Mouse (Mus musculus): ENCODE data around the gene D7Ertd443e. TPM values are rescaled to one million over a fixed set of nuclear protein-coding genes. Genes with fewer than 3 reads are reported as not detected.

The D7Ertd443e gene
- total and polyA plus RNA-seq, 3 experiments: not detected

GRCm38 (mm10) chr7:134230708-134231107 is 154.8 kb downstream of the D7Ertd443e start:
- peaks cover 77% of the 10 kb centered on the region for H3K9me3 ChIP-seq (replicated peaks; ENCODE audit: low read length)
- H3K4me3 ChIP-seq (replicated peaks in 1 of 3; ENCODE audit: low read depth in 2 of 3, low read length in 2 of 3, poor library complexity in 1 of 3): no peak overlapping the region
- no peak for DNase-seq (ENCODE audit: extremely low read depth)
- H3K27ac ChIP-seq (ENCODE audit: insufficient read depth, low read depth): no peak overlapping the region
- no peak overlapping the region for H3K4me2 ChIP-seq (ENCODE audit: insufficient read depth, low read depth, poor library complexity, severe bottlenecking)
- H3K4me1 ChIP-seq (ENCODE audit: control insufficient read depth in 1 of 2, insufficient read depth in 2 of 2): no peaks in the 10 kb centered on the region
- in situ Hi-C loops (cut with MboI; ENCODE audit: low pct_ligation_motif_present, low pct_unique_long_range_greater_than_20kb, low sequenced_read_pairs): no loop called here
- H3K27me3 ChIP-seq (replicated peaks): no peaks in the 10 kb centered on the region
- dilution Hi-C loops (cut with MboI; ENCODE audit: extremely low pct_ligation_motif_present, extremely low pct_unique_long_range_greater_than_20kb, low sequenced_read_pairs): no loop called here
- no peak overlapping the region for H3K9ac ChIP-seq (ENCODE audit: insufficient read depth, low read depth)
- no peaks in the 10 kb centered on the region for H3K79me2 ChIP-seq (replicated peaks; ENCODE audit: control insufficient read depth, extremely low read depth, insufficient read depth, poor library complexity, severe bottlenecking)
- H3K36me3 ChIP-seq (replicated peaks in 1 of 2; ENCODE audit: control insufficient read depth in 1 of 2, insufficient read depth in 1 of 2, low read length in 1 of 2): no peaks in the 10 kb centered on the region
- no peak for TF ChIP-seq GABPA (IDR thresholded peaks at IDR 0.05; ENCODE audit: insufficient replicate concordance, low read depth, low read length)
- no peak for TF ChIP-seq RCOR1 (conservative IDR thresholded peaks at IDR 0.05; ENCODE audit: low read depth, low read length)
- TF ChIP-seq USF1 (IDR thresholded peaks at IDR 0.05; ENCODE audit: low read depth, low read length): no peak
- no peak for TF ChIP-seq SIN3A (IDR thresholded peaks at IDR 0.05; ENCODE audit: low read length)
- no peak for TF ChIP-seq EP300 (IDR thresholded peaks at IDR 0.05; ENCODE audit: low read length)
- no peak for TF ChIP-seq ELF1 (IDR thresholded peaks at IDR 0.05; ENCODE audit: low read depth, low read length)
- no peak for TF ChIP-seq NRF1 (IDR thresholded peaks at IDR 0.05; ENCODE audit: low read depth, low read length)
- no peak for TF ChIP-seq ZC3H11A (IDR thresholded peaks at IDR 0.05; ENCODE audit: low read depth, low read length)
- no peak for TF ChIP-seq IRF4 (IDR thresholded peaks at IDR 0.05; ENCODE audit: low read depth, low read length)
- no peak for TF ChIP-seq TCF12 (IDR thresholded peaks at IDR 0.05; ENCODE audit: low read depth, low read length)
- TF ChIP-seq CTCF (conservative IDR thresholded peaks at IDR 0.05 in 1 of 2, IDR thresholded peaks at IDR 0.05 in 1 of 2; ENCODE audit: low read depth in 2 of 2, low read length in 2 of 2): no peak
- no peak for TF ChIP-seq ZMIZ1 (IDR thresholded peaks at IDR 0.05; ENCODE audit: low read depth, low read length)
- no peak for TF ChIP-seq ETS1 (conservative IDR thresholded peaks at IDR 0.05; ENCODE audit: low read depth, low read length)

GRCm38 (mm10) chr7:134229899-134230298 is 155.6 kb downstream of the D7Ertd443e start:
- no peak for DNase-seq (ENCODE audit: extremely low read depth)
- in situ Hi-C loops (cut with MboI; ENCODE audit: low pct_ligation_motif_present, low pct_unique_long_range_greater_than_20kb, low sequenced_read_pairs): no loop called here
- Histone ChIP-seq H3K36me3 (replicated peaks in 1 of 2; ENCODE audit: control insufficient read depth in 1 of 2, insufficient read depth in 1 of 2, low read length in 1 of 2) (no peaks in the 10 kb centered on the region), H3K4me1 (ENCODE audit: control insufficient read depth in 1 of 2, insufficient read depth in 2 of 2) (no peaks in the 10 kb centered on the region), H3K9ac (ENCODE audit: insufficient read depth, low read depth) (no peak overlapping the region), H3K4me3 (replicated peaks in 1 of 3; ENCODE audit: low read depth in 2 of 3, low read length in 2 of 3, poor library complexity in 1 of 3) (no peak overlapping the region), H3K9me3 (replicated peaks; ENCODE audit: low read length) (peaks cover 85% of the 10 kb centered on the region), H3K4me2 (ENCODE audit: insufficient read depth, low read depth, poor library complexity, severe bottlenecking) (no peak overlapping the region), H3K27ac (ENCODE audit: insufficient read depth, low read depth) (no peak overlapping the region), H3K79me2 (replicated peaks; ENCODE audit: control insufficient read depth, extremely low read depth, insufficient read depth, poor library complexity, severe bottlenecking) (no peaks in the 10 kb centered on the region), H3K27me3 (replicated peaks) (no peaks in the 10 kb centered on the region)
- no peak for TF ChIP-seq SMC3 (IDR thresholded peaks at IDR 0.05; ENCODE audit: low read depth, low read length)
- no peak for TF ChIP-seq RCOR1 (conservative IDR thresholded peaks at IDR 0.05; ENCODE audit: low read depth, low read length)
- TF ChIP-seq MEF2A (IDR thresholded peaks at IDR 0.05; ENCODE audit: borderline replicate concordance, low read depth, low read length): no peak
- no peak for TF ChIP-seq MAFK (IDR thresholded peaks at IDR 0.05; ENCODE audit: insufficient replicate concordance, low read length)
- no peak for TF ChIP-seq BHLHE40 (IDR thresholded peaks at IDR 0.05; ENCODE audit: low read depth, low read length)
- no peak for TF ChIP-seq ZNF384 (IDR thresholded peaks at IDR 0.05; ENCODE audit: low read depth, low read length)
- TF ChIP-seq POLR2AphosphoS2 (IDR thresholded peaks at IDR 0.05; ENCODE audit: low read depth, low read length): no peak
- TF ChIP-seq MAX (IDR thresholded peaks at IDR 0.05; ENCODE audit: low read length): no peak
- TF ChIP-seq CHD1 (IDR thresholded peaks at IDR 0.05; ENCODE audit: low read depth, low read length): no peak
- no peak for TF ChIP-seq GABPA (IDR thresholded peaks at IDR 0.05; ENCODE audit: insufficient replicate concordance, low read depth, low read length)
- TF ChIP-seq E2F4 (IDR thresholded peaks at IDR 0.05; ENCODE audit: insufficient replicate concordance, low read depth, low read length): no peak
- TF ChIP-seq POLR2A (IDR thresholded peaks at IDR 0.05; ENCODE audit: low read depth, low read length): no peak
- TF ChIP-seq ELF1 (IDR thresholded peaks at IDR 0.05; ENCODE audit: low read depth, low read length): no peak
- no peak for TF ChIP-seq TCF12 (IDR thresholded peaks at IDR 0.05; ENCODE audit: low read depth, low read length)
- no peak for TF ChIP-seq MXI1 (IDR thresholded peaks at IDR 0.05; ENCODE audit: low read depth, low read length)
- no peak for TF ChIP-seq HCFC1 (IDR thresholded peaks at IDR 0.05; ENCODE audit: low read depth, low read length)
- no peak for TF ChIP-seq ETS1 (conservative IDR thresholded peaks at IDR 0.05; ENCODE audit: low read depth, low read length)
- TF ChIP-seq CTCF (conservative IDR thresholded peaks at IDR 0.05 in 1 of 2, IDR thresholded peaks at IDR 0.05 in 1 of 2; ENCODE audit: low read depth in 2 of 2, low read length in 2 of 2): no peak
- dilution Hi-C loops (cut with MboI; ENCODE audit: extremely low pct_ligation_motif_present, extremely low pct_unique_long_range_greater_than_20kb, low sequenced_read_pairs): no loop called here

Data from CH12.LX (cell line).